Mouse (Mus musculus) left cerebral cortex, adult 9 months (tissue): ENCODE measurements around the gene Mapk6.

Source experiments
- DNase-seq, 2 experiments: peaks; one replicate each; pipeline ENCODE4 v3.0.0; 2022; ENCODE audit warnings: low spot score in 2 of 2

Gene Mapk6

GRCm38 (mm10) chr9:75319365-75319764 is 90.4 kb downstream of the Mapk6 start:
- DNase-seq: no peak
